Mouse (Mus musculus) ES-Bruce4 (cell line): Measurements from ENCODE around the gene Rab14.

Experiments
- CTCF ChIP-seq: IDR thresholded peaks from one replicate; pipeline ENCODE4 v1.8.1; 2011; ENCODE audit warnings: low read depth, low read length
- POLR2A ChIP-seq: IDR thresholded peaks from one replicate; pipeline ENCODE4 v1.8.1; 2011; ENCODE audit warnings: low read length; ENCODE audit not compliant: insufficient read depth

DNA sequence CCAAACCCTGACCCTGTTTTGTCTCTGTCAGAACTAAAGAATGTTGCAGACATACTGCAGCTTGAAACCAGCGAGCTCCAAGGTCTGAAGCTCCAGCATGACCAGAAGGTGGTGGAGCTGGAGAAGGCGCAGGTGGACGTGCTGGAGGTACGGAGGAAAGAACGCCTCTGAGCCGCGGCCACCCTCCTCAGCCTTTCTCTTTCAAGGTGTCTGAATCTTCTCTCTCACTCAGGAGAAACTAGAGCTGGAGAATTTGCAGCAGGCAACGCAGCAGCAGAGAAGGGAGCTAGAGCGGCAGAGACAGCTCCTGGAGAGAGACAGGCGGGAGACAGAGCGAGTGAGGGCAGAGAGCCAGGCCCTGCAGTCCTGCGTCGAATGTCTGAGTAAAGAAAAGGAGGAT lies 35.5 kb downstream of the Rab14 start:
- TF ChIP-seq POLR2A (no peak), CTCF (no peak)
